Mouse (Mus musculus) lung, postnatal 10 days (tissue): ENCODE data around the gene Sprn.

ENCODE experiments used
- DNase-seq: peaks from one replicate; pipeline ENCODE4 v3.0.0; 2021

Gene Sprn

GRCm38 (mm10) chr7:140154218-140154927 is at the start of gene Sprn:
TSS of gene Sprn (minus strand) at chr7:140154877.
- DNase-seq = no peak

GRCm38 (mm10) chr7:140201090-140201489 is 46.4 kb upstream of the Sprn start:
- no peak for DNase-seq

DNA sequence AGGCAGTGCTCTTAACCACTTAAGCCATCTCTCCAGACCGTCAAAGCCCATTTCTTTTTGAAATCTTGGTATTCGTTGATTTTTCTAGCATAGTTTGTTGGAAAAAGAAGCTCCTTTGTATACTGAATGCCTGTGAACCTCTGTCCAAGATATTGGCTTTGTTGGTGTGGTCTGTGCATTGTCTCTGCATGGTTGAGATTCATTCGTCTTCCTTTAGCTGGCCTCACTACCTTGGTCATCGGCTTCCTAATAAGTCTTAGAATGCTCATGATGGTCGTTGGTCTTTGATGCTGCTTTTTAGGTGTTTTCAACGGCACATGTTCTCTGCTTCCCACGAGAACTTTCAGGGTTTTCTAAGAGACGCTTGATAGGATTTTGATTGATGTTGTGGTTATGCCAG is 41.3 kb upstream of the Sprn start:
- no peak for DNase-seq

- DNase-seq = no peak
Observed at GRCm38 (mm10) chr7:140194031-140194430, 39.4 kb upstream of the Sprn start.

DNA sequence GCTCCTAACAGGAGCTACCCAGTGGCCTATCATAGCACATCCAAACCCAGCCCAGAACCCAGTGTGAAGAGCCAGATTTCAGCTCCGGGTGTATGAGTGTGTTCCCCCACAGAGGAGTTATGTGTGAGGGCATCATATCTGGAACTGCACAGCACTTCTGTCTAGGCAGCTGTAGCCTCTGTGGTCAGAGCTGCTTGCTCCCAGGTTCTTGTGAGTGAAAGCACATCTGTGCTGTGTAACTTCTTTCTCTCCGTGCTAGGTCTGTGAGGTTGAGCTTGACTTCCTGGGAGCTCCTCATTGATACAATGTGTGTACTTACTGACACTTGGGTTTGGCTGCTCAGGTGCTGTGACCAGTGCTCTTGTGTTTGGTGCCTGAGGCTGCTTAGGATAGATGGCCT is 38.2 kb upstream of the Sprn start:
- DNase-seq = no peak

- DNase-seq = no peak
Observed at GRCm38 (mm10) chr7:140192445-140192844, 37.8 kb upstream of the Sprn start.

DNA sequence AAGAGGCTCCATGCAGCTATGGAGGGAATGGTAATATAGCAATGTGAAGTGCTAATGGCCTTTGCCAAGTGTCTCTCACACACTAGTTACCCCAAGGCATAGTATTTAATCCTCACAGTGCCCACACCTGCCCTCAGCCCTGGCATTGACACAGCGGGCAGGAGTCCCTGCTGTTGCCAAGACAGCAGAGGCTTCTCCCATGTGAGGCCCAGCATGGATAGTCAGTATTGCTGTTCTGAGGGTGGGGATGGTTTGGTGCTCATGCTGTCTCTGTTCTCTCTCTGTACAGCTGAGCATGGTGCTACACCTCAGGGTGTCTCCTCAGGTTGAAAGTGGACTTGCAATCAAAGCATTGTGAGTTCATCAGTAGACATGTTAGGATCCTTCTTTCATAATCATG is 35.8 kb upstream of the Sprn start:
- DNase-seq = no peak

DNA sequence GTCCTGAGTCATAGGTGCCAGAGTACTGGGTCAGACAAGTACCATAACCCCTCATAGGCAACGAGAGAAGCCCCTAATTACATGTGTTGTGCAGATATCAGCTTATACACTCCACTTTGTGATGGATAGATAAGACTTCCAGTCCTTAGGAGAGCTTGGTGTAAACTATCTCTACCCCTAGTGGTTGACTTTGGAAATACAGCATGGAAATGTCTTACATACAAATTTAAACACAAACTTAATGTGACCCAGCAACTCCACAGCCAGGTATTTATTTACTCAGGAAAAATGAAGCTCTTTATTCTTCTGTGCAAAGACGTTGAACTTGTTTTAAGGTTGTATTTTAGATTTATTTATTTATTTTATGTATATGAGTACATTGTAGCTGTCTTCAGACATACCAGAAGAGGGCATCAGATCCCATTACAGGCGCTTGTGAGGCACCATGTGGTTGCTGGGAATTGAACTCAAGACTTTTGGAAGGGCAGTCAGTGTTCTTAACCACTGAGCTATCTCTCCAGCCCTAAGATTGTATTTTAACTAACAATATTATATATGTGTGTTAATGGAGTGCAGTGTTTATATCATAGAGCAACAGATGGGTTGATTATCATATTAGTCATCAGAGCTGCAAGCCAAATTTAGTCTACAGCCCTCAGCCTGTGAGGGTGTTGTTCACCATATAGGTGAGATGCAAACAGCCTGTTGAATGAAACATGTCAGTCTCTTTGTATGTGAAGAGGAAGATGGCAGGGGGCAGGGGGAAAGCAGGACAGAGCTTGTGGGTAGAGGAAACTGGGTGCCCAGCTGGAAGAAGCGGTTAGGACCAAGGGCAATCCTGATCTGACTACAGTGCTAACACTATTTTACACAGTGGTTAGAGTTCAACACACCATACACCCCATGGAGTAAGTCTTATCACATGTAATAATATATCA is 34.0 kb upstream of the Sprn start:
- DNase-seq = no peak

GRCm38 (mm10) chr7:140187721-140188390 is 33.2 kb upstream of the Sprn start:
- no peak for DNase-seq

DNA sequence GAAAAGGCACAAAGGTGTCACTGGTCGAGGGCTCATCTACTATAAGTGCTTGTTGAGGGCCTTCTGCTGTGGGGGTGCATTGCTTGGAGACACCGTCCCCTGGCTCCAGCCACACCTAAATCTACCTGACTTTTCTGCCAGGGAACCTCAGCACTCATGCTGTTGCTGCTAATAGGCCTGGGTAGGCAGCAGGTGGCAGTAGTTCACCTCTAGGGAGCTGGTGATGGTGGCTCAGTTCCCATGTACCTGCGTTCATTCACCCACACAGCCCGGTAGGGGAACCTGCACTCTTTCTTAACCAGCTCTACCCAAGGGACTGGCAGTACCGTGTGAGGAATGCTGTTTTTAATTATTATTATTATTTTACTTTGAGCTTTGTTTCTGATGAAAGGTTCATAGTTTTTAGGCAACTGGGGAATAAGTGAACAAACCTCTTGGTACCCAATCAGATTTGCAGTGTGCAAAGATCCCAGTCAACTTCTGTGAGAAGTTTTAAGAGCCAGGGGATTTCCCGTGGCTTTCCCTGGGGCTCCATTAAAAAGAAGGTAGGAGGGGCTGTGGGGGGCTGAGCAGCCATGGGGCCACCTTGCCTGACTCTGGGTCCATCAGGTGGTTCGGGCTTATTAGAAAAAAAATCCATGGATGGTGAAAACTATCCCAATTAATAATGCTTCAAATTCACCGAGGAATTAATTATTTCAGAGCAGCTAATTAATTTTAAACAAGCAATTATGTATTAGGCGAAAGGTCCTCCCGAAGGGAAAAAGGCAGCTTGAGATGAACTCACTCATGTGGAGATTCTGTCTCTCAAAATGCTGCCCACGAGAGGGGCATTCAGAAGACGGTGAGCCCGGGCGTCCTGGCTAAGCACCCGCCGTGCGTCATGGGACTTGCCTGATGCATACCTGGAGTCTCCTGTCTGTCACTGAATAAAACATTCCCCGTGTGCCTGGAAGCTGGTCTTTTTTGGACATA is 32.3 kb upstream of the Sprn start:
- DNase-seq = no peak

- no peak for DNase-seq
Observed at GRCm38 (mm10) chr7:140184206-140184605, 29.5 kb upstream of the Sprn start.

- DNase-seq = no peak
Observed at GRCm38 (mm10) chr7:140180692-140181091, 26.0 kb upstream of the Sprn start.

- no peak for DNase-seq
Observed at GRCm38 (mm10) chr7:140179176-140179575, 24.5 kb upstream of the Sprn start.

GRCm38 (mm10) chr7:140172936-140173335 is 18.3 kb upstream of the Sprn start, which contains the start of gene Olfr523:
TSS of gene Olfr523 (plus strand) at chr7:140173217.
- no peak for DNase-seq

DNA sequence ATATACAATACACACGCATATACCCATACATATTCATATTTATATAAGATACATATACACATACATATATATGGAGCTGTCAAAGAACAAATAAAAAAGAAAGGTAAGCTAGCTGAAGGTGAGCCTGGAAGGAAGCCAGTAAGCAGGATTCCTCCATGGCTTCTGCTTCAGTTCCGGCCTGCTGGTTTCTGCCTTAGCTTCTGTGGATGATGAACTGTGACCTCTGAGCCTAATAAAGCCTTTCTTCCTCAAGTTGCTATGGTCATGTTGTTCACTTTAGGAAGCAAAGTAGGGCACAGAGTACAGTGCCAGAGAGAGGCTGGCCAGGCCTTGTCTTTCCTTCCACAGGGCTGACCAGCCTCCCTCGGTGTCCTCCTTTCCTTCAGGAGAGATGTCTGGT is 16.2 kb upstream of the Sprn start:
- DNase-seq = no peak

DNA sequence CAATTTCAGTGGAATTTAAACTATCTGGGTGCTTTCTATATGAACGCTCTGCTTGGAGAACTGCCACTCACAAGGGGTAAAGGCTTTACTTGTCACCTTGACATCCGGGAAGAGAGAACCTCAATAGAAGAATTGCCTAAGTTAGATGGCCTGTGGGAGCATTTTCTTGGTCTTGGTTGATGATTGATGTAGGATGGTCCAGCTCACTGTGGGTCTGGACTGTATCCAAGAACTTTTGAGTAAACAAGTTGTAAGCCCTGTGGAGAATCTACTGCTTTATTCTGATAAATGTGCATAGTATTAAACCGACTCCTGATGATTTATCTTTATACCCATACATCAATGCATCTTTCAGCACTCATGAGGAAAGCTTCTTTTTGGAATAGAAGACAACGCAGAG is 14.7 kb upstream of the Sprn start:
- DNase-seq = no peak

DNA sequence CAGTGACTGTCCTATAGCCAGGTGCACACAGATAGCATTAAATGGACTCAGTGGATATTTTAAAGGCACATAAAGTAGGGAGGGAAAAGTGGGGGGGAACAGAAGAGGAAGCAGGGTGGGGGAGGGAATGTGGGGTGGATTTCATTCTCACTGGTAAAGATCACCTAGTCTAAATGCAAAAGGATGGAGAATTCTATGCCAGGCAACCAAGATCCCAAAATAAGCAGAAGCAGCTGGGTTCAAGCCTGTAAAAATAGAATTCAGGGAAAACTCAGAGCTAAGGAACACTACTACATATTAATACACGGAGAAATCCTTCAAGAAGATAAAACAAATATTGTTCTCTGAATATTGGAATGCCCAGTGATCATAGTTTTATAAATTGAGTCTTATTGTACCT is 13.3 kb upstream of the Sprn start:
- DNase-seq = no peak

DNA sequence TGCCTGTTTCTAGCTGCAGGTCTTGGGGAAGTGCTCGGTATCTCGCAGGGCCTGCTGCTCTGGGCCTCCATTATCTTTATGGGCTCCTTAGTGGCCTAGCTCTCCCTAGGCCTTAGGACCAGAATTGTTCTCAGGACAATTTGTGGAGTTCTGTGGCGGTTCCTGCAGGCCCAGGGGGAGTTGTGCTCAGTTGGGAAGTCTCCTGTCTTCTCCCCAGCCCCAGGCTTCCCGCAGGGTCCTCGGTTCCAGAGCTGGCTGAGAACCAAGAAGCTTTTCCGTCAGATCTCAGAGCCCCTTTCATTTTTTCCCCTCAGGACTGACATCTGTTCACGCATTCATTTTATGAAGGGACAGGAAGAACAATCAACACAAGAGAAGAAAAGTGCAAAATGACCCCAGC is 10.0 kb upstream of the Sprn start, which contains the start of gene Olfr522:
Gene Olfr522 (minus strand): TSS at position 101 of the 400 bp plus-strand sequence.
- no peak for DNase-seq

DNA sequence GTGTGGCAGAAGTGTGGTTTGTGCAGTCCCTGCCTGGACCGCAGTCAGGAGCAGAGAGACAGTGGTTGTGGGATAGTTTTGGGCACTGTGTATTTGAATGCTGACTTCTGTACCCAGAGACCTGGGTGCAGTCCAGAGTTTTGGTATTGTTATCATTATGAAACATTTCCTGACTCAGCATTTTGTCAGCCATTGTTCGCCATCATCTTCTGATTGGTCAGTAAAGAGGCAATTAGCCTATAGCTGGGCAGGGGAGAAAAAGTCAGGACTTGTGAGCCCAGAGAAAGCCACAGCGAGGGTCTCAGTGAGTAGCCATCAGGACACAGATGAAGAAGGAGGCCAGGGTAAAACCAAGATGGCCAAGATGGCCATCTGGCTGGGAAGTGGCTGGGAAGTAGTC is 5.7 kb upstream of the Sprn start:
- DNase-seq = no peak

DNA sequence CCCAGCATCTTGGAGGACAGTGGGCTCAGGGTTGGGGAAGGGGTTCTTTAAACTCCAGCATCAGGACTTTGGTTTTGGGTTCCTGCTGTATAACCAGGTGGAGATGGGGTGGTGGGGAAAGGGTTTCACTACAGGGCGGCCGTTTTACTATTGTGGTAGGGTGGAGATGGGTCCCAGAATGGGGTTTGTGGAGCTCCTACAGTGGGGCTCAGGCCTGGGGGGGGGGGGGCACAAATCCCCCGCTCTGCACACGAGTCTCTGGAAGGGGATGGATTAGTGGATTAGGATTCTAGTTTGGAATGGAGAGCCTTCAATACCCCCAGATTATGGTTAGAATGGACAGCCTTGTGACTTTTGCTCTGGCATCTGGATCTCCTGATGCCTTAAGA is 854 bp downstream of the Sprn start:
- no peak for DNase-seq

- DNase-seq = peak; percentile 39
Observed at GRCm38 (mm10) chr7:140153383-140153782, 1.3 kb downstream of the Sprn start.

- DNase-seq = no peak
Observed at GRCm38 (mm10) chr7:140144550-140144949, 10.1 kb downstream of the Sprn start.
